Mouse (Mus musculus): ENCODE measurements around the gene Pom121l2.

Gene Pom121l2

GRCm38 (mm10) chr13:22015479-22016450 lies 34.8 kb downstream of the Pom121l2 start:
- peak; percentile 58 to 80 for DNase-seq (ENCODE audit: low read depth in 1 of 2, low spot score in 2 of 2)

- DNase-seq (ENCODE audit: low read depth in 1 of 2, low spot score in 2 of 2) = no peak
Observed at GRCm38 (mm10) chr13:22019934-22020835, 39.2 kb downstream of the Pom121l2 start.

GRCm38 (mm10) chr13:22020901-22021339 lies 39.9 kb downstream of the Pom121l2 start:
- DNase-seq (ENCODE audit: low read depth in 1 of 2, low spot score in 2 of 2) = peak in 1 of 2 experiments; percentile 68

- DNase-seq (ENCODE audit: low read depth in 1 of 2, low spot score in 2 of 2) = no peak
Observed at GRCm38 (mm10) chr13:22021581-22021980, 40.6 kb downstream of the Pom121l2 start.

GRCm38 (mm10) chr13:22022241-22022640 lies 41.2 kb downstream of the Pom121l2 start:
- DNase-seq (ENCODE audit: low read depth in 1 of 2, low spot score in 2 of 2) = peak; percentile 64 to 76

GRCm38 (mm10) chr13:22026058-22027031 lies 45.4 kb downstream of the Pom121l2 start:
- peak in 1 of 2 experiments; percentile 80 for DNase-seq (ENCODE audit: low read depth in 1 of 2, low spot score in 2 of 2)

GRCm38 (mm10) chr13:22028673-22029460 lies 47.9 kb downstream of the Pom121l2 start:
- peak; percentile 89 to 96 for DNase-seq (ENCODE audit: low read depth in 1 of 2, low spot score in 2 of 2)

- no peak for DNase-seq (ENCODE audit: low read depth in 1 of 2, low spot score in 2 of 2)
Observed at GRCm38 (mm10) chr13:22029928-22030327, 48.9 kb downstream of the Pom121l2 start.

- no peak for DNase-seq (ENCODE audit: low read depth in 1 of 2, low spot score in 2 of 2)
Observed at GRCm38 (mm10) chr13:22030493-22030892, 49.5 kb downstream of the Pom121l2 start.

GRCm38 (mm10) chr13:22033741-22034442 lies 52.9 kb downstream of the Pom121l2 start:
- no peak for DNase-seq (ENCODE audit: low read depth in 1 of 2, low spot score in 2 of 2)

GRCm38 (mm10) chr13:22034443-22035266 lies 53.7 kb downstream of the Pom121l2 start:
- no peak for DNase-seq (ENCODE audit: low read depth in 1 of 2, low spot score in 2 of 2)

- DNase-seq (ENCODE audit: low read depth in 1 of 2, low spot score in 2 of 2) = peak; percentile 71 to 72
Observed at GRCm38 (mm10) chr13:22035267-22036148, 54.5 kb downstream of the Pom121l2 start, which contains the start of the genes Hist1h2ah and Hist1h2bk. Gene Hist1h2ah, minus strand, starts transcription at chr13:22035568. Gene Hist1h2bk, plus strand, starts transcription at chr13:22035870.

GRCm38 (mm10) chr13:22036149-22036956 lies 55.4 kb downstream of the Pom121l2 start:
- DNase-seq (ENCODE audit: low read depth in 1 of 2, low spot score in 2 of 2) = no peak

GRCm38 (mm10) chr13:22036986-22037385 lies 56.0 kb downstream of the Pom121l2 start:
- no peak for DNase-seq (ENCODE audit: low read depth in 1 of 2, low spot score in 2 of 2)

- DNase-seq (ENCODE audit: low read depth in 1 of 2, low spot score in 2 of 2) = no peak
Observed at GRCm38 (mm10) chr13:22037415-22037814, 56.4 kb downstream of the Pom121l2 start.
